Mouse (Mus musculus) colon, adult 2 months (tissue): Measurements from ENCODE around the gene Ssna1. TPM values are rescaled to one million over a fixed set of nuclear protein-coding genes. Genes with fewer than 3 reads are reported as not detected.

ENCODE experiments used
- polyA plus RNA-seq: library from polyadenylated mRNA; depleted of rRNA; stranded (reverse); fragments of >200 nt; gene quantifications from 2 replicates; pipeline ENCODE4 v1.2.3, GENCODE M21; 2012; rRNA removed

Gene Ssna1
- polyA plus RNA-seq: 68.4 and 69.1 TPM in 2 replicates

DNA sequence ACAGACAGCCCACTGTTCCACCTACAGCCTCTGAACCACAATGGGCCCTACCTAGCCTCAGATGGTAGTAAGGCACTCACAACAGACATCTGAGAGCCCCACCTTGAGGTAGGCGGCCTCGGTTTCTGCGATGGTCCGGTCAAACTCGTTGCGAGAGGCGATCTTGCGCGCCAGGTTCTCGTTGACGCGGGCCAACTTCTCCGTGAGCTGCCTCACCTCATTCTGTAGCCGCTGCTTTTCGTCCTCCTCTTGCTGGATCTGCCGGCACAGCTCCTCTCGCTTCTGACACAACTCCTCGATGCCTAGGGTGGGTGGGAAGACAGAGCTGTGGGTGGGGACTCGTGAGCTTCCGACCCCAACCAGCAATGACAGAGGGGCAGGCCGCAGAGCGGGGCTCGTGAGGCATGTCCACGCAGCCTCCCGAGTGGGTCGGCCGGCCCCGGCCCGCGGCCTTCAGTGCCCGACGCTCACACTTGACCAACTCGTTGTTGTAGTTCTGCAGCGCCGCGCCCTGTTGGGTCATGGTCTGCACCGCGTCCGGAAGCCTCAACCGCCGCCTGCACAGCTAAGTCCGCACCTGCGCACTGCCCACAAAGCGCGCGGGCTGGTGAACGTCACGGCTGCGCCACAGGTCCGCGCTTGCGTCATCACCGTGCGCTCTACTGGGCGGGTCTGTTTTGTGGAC, at the start of gene Ssna1, which contains the start of gene Anapc2:
Ssna1 (minus strand) TSS at position 612 of the 685 bp plus-strand sequence.
Anapc2 (plus strand) TSS at position 652 of the 685 bp plus-strand sequence.

DNA sequence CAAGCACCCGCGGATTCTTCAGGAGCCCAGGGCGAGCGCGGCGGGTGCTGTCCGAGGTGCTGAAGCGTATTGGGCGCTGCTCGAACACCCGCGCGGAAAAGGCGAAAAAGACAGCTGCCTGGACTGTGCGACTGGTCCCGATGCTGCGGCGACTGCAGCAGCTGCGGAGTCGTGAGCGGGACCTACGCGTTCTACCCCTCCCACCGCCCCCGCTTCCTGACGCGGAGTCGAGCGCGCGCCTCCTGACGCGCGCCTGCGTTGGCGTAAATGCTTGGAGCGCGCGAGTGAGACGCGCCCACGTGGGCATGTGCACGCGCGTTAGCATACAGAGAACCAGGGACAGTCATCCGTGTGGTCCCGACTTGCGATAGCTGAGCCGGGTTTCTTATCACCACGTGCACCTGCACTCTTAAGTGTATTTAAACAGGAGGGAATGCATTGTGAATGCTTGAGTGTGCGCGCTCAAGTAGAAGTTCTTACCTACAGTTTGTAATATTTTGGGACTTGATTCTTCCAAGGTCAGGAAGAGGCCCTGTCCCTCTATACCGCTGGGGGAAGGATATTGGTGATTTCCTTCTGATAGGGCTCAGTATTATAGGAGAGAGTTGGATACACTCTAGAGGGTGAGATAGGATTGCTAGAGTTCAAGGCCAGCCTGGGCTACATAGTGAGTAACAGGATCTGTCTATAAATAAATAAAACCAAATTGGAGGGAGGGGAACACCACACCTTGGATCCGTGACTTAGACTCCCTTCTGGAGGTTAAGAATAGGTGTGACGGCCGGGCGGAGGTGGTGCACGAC, 46.9 kb upstream of the Ssna1 start, which contains the start of gene Grin1:
Grin1 (minus strand) TSS at position 217 of the 803 bp plus-strand sequence.

DNA sequence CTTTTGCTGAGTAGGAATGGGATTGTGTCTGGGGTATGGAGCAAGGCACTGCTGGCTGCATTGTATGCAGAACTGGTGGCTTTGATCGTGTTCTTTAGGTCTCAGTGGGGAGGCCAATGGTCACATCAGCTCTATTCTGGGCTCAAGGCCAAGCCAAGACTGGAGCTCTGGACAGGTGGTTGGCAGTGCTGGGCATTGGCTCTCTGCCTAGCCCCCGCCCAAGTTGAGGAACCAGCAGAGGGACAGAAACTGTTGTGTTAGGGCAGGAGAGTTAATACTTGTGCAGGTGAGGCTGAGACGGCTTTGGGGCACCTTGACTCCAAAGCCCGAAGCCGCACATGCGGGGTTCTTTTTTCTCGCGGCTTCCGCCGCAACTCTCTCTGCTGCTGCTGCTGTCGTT, 17.4 kb upstream of the Ssna1 start, which contains the start of gene Lrrc26:
Lrrc26 (plus strand) TSS at position 265 of the 400 bp plus-strand sequence.

DNA sequence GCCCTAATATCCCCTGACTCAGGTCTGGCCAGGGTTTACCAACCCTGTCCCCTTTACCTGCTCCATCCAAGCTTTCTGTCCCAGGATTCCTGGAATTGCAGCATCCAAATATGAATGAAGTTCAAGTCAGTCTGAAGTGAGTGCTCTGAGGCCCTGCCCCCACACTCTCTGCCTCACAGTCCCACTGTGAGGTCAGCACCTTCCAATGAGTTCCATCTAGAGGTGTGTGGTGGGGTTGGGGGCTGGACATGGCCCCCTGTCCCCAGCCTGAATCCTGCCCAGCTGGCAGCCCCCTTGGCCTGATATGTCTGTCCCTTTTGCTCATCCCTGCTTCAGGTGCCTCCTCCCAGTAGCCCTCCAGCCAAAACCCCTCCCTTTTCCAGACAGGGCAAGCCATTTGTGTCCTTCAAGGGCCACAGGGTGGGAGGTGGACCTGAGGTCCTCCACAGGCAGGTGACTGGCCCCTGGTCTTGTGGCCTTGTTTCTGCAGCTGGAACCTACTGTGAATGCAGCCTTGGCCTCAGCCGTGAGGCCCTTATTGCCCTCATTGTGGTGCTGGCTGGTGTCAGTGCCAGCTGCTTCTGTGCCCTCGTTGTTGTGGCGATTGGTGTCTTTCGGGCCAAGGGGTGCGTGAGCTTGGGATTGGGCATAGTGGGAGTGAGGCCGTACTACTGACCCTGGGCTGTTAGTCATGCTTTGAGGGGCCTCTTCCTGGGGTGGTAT, 15.8 kb upstream of the Ssna1 start, which contains the start of gene Tmem210:
Tmem210 (plus strand) TSS at position 219 of the 723 bp plus-strand sequence.

DNA sequence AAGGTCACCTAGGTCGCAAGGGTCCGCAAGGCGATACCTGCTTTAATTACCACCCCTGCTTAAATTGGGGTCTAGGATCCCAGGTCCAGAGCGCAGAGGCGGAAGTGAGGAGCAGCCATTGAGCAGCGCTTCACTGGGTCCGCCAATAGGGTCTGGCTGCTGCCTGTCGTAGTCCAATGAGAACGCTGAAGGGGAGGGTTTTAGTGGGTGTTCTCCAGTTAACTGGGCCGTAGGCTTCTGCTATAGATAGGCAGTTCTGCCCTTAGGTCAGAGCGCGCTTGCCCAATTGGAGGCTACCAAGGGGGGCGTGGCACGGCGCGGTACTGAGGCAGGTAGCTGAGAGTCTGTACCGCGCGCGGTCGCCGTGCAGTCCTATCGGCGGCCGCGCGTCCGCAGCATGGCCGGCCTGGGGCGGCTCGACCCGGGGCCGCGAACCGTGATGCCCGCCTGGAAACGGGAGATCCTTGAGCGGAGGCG, 9.9 kb downstream of the Ssna1 start, which contains the start of gene Tprn:
Tprn (plus strand) TSS at position 328 of the 477 bp plus-strand sequence.

DNA sequence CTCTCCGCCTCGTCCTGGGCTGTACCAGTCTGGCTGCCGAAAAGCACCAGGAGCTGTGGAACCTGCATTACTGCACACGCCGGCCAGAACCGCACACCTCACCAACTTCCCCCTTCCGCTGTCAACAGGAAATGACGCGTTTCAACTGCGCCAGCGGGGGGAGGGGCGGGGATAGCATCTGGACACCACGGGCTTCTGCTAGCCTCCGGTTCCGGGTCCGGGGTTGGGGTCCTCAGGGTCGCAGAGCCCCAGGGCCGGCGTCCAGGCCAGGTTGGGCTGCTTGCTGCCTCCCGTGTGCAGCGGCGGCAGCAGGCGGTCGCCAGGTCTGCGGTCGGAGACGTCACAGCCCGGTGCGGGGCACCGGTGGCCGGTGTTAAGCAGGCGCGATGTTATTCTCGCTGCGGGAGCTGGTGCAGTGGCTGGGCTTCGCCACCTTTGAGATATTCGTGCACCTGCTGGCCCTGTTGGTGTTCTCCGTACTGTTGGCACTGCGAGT, 16.9 kb downstream of the Ssna1 start, which contains the start of gene Tmem203:
Tmem203 (plus strand) TSS at position 156 of the 496 bp plus-strand sequence.

DNA sequence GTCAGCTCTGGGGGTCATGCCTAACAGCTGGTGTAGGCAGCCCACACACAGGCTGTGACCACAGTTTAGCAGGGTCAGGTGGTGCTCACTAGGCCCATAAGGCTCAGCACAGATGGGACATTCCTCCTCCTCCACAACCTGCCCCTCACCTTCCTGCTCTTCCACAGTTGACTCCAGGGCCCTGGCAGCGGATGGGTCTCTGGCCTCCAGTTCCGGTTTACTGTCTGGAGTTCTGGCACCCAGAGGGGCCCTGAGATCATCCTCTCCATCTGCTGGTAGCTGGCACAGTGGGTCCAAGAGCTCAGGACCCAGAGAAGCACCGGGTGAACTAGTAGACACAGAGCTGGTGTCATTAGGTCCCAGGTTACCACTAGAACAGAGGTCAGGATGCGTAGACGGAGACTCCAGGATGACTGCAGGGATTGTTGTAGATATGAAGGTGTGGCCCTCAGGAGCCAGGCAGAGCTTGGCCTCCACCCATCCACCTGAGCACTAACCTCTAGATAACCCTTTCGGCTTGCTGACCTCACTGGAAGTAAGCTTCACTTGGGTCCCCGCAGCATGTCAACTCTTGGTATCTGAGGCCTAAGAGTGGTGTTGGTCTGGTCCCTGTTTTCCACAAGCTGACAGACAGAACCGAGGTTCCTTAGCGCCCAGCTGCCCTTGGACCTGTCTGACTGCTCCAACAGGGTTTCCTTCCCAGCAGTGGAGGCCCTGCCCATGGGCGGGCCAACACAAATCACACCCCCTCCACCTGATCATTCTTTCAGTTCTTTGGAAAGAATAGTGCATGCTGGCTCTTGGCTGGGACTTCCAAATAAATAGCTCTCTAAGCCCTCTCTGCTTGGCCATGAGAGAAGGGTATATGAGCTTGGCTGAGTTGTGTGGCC, 25.8 kb downstream of the Ssna1 start, which contains the start of gene AL732309.1:
AL732309.1 (minus strand) TSS at position 681 of the 890 bp plus-strand sequence.

DNA sequence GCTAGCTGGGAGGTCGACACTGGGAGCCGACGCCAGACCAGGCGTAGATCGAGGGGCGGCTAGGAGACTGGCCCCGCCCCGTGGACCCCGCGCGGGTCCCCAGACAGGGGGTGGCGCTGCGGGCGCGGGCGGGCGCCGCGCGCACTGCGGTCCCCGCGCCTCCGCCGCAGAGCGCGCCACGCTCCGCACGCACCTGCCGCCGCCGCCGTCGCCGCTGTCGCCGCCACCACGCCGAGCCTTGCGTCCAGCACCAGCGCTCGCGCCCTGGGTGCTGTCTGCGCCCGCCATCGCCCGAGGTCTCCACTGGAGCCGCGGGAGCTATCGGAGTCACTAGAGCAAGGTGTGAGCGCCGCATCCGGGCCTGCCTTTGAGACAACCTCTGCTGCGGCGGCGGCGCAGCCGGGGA, 30.1 kb downstream of the Ssna1 start, which contains the start of the genes Rnf208 and Cysrt1:
Rnf208 (plus strand) TSS at position 155 of the 406 bp plus-strand sequence.
Cysrt1 (minus strand) TSS at position 352 of the 406 bp plus-strand sequence.

DNA sequence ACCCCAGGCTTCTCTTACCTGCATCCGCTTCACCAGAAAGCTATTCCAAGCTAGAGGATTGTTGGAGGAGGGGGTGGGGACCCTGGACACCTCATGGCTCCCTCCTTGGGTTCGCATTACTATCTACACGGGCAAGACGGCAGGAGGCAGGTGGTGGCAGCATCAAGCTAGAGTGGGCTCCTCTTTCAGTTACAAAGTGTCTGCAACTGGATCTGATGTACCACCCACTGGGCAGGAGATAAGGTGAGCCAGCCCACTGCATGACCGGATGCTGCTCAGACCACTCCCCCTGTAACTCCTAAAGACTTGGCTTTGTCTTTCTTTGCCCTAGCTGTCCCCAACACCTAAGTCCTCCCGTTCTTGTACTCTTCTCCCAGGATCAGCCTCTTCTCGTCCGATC, 35.6 kb downstream of the Ssna1 start, which contains the start of gene Rnf224:
Rnf224 (minus strand) TSS at position 174 of the 400 bp plus-strand sequence.

DNA sequence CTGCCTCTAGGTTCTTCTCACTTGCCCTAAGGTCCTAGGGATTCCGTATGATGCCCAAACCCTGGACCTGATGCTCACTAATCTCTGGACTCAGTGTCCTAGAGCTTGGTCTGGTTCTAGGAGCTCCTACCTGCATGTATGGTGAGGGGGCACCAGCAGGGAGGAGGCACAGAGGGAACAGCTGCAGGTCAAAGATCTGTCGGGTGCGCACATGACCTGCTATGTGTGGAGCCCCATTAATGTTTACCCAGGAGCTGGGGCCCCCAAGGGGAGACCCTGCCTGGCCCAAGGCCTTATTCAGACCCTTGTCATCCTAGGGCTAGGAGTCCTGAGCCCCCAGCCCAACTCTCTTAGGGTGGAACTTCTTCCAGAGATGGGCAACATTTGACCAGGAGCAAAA, 38.2 kb downstream of the Ssna1 start, which contains the start of gene Slc34a3:
Slc34a3 (minus strand) TSS at position 315 of the 400 bp plus-strand sequence.

DNA sequence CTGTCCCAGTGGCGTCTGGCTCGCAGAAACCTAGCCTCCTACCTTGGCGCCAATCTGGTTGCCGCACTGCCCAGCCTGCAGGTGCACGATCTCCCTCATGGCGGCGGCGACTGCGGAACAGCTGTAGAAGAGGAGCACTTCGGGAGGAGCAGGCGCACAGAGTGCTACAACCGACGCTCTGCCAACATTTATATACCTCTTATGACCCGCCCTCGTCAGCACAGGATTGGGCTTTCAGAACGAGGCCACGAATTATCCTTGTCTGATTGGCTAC, 47.8 kb downstream of the Ssna1 start, which contains the start of gene Tubb4b:
Tubb4b (minus strand) TSS at position 211 of the 274 bp plus-strand sequence.

Other genes with a start within 250 kb of the Ssna1 start
- 234 and 268 TPM in 2 replicates for gene Nsmf, start 218.1 kb downstream of the Ssna1 start, polyA plus RNA-seq
- gene Entpd8, start 192.1 kb downstream of the Ssna1 start, polyA plus RNA-seq: 240 and 325 TPM in 2 replicates
- gene Noxa1, start 177.3 kb downstream of the Ssna1 start, polyA plus RNA-seq: 82.7 and 117 TPM in 2 replicates
- 38.5 and 40.0 TPM in 2 replicates for gene Nrarp, start 91.7 kb downstream of the Ssna1 start, polyA plus RNA-seq
- 73.5 and 77.4 TPM in 2 replicates for gene Tor4a, start 75.6 kb downstream of the Ssna1 start, polyA plus RNA-seq
- gene Nelfb, start 60.9 kb downstream of the Ssna1 start, polyA plus RNA-seq: 58.5 and 62.9 TPM in 2 replicates
- 0.19 TPM in 1 of 2 replicates, not detected in the other for gene Stpg3, start 57.8 kb downstream of the Ssna1 start, polyA plus RNA-seq
- 0.10 TPM in 1 of 2 replicates, not detected in the other for gene Fam166a, start 53.7 kb downstream of the Ssna1 start, polyA plus RNA-seq
- 680 and 930 TPM in 2 replicates for gene Tubb4b, start 47.7 kb downstream of the Ssna1 start, polyA plus RNA-seq
- 0.06 TPM in 1 of 2 replicates, not detected in the other for gene Slc34a3, start 38.1 kb downstream of the Ssna1 start, polyA plus RNA-seq
- gene Rnf224, start 35.7 kb downstream of the Ssna1 start, polyA plus RNA-seq: not detected in 2 replicates
- 17.8 and 19.3 TPM in 2 replicates for gene Rnf208, start 30.2 kb downstream of the Ssna1 start, polyA plus RNA-seq
- gene Cysrt1, start 30.0 kb downstream of the Ssna1 start, polyA plus RNA-seq: 0.41 TPM in 1 of 2 replicates, not detected in the other
- gene AL732309.1, start 25.6 kb downstream of the Ssna1 start, polyA plus RNA-seq: 26.9 and 28.8 TPM in 2 replicates
- gene Tmem203, start 17.0 kb downstream of the Ssna1 start, polyA plus RNA-seq: 39.1 and 59.2 TPM in 2 replicates
- 194 and 199 TPM in 2 replicates for gene Tprn, start 9.8 kb downstream of the Ssna1 start, polyA plus RNA-seq
- 80.9 and 85.4 TPM in 2 replicates for gene Anapc2, start within 50 bp of the Ssna1 start, polyA plus RNA-seq
- gene Tmem210, start 15.7 kb upstream of the Ssna1 start, polyA plus RNA-seq: not detected in 2 replicates
- 197 and 281 TPM in 2 replicates for gene Lrrc26, start 17.5 kb upstream of the Ssna1 start, polyA plus RNA-seq
- gene Grin1, start 46.7 kb upstream of the Ssna1 start, polyA plus RNA-seq: 1.5 TPM in 2 replicates
- 15.6 and 17.3 TPM in 2 replicates for gene Man1b1, start 59.9 kb upstream of the Ssna1 start, polyA plus RNA-seq
- gene Dpp7, start 83.9 kb upstream of the Ssna1 start, polyA plus RNA-seq: 37.3 and 38.5 TPM in 2 replicates
- gene Uap1l1, start 93.2 kb upstream of the Ssna1 start, polyA plus RNA-seq: 53.2 and 76.3 TPM in 2 replicates
- 24.4 and 27.1 TPM in 2 replicates for gene Sapcd2, start 99.9 kb upstream of the Ssna1 start, polyA plus RNA-seq
- 66.7 and 73.6 TPM in 2 replicates for gene Entpd2, start 123.4 kb upstream of the Ssna1 start, polyA plus RNA-seq
- 246 and 266 TPM in 2 replicates for gene Npdc1, start 126.9 kb upstream of the Ssna1 start, polyA plus RNA-seq
- 0.19 and 0.25 TPM in 2 replicates for gene Fut7, start 150.8 kb upstream of the Ssna1 start, polyA plus RNA-seq
- 19.3 and 24.9 TPM in 2 replicates for gene Abca2, start 156.3 kb upstream of the Ssna1 start, polyA plus RNA-seq
- gene Clic3, start 184.4 kb upstream of the Ssna1 start, polyA plus RNA-seq: 1.6 and 2.1 TPM in 2 replicates
- 66.2 and 79.3 TPM in 2 replicates for gene Paxx, start 188.7 kb upstream of the Ssna1 start, polyA plus RNA-seq
- gene Ptgds, start 197.6 kb upstream of the Ssna1 start, polyA plus RNA-seq: 0.21 and 0.37 TPM in 2 replicates
- gene Lcn12, start 221.5 kb upstream of the Ssna1 start, polyA plus RNA-seq: not detected in 2 replicates
- 23.6 and 29.7 TPM in 2 replicates for gene Fbxw5, start 228.3 kb upstream of the Ssna1 start, polyA plus RNA-seq
- gene C8g, start 229.3 kb upstream of the Ssna1 start, polyA plus RNA-seq: 1.7 and 2.4 TPM in 2 replicates